Mouse (Mus musculus): ENCODE measurements around the gene Ankrd55.
A peak's percentile ranks its signal among the peaks of the same experiment; 100 is the strongest.
"Not testable (repeated sequence)": the region's sequence is repeated elsewhere in the genome, so short reads cannot be mapped to it uniquely, and the experiment has no call there.

Gene Ankrd55

GRCm38 (mm10) chr13:112293092-112293491 is 4.8 kb downstream of the Ankrd55 start:
- no peak for DNase-seq (ENCODE audit: low spot score)

- DNase-seq (ENCODE audit: low spot score), result no peak
Measured at GRCm38 (mm10) chr13:112294446-112294845, 6.2 kb downstream of the Ankrd55 start.

- no peak for DNase-seq (ENCODE audit: low spot score)
Measured at GRCm38 (mm10) chr13:112297781-112298180, 9.5 kb downstream of the Ankrd55 start.

GRCm38 (mm10) chr13:112303429-112303828 is 15.2 kb downstream of the Ankrd55 start:
- DNase-seq (ENCODE audit: low spot score), result no peak

- peak; percentile 57 for DNase-seq (ENCODE audit: low spot score)
Measured at GRCm38 (mm10) chr13:112308672-112309071, 20.4 kb downstream of the Ankrd55 start.

GRCm38 (mm10) chr13:112311611-112312010 is 23.4 kb downstream of the Ankrd55 start:
- not testable (repeated sequence) for DNase-seq (ENCODE audit: low spot score)

- no peak for DNase-seq (ENCODE audit: low spot score)
Measured at GRCm38 (mm10) chr13:112315442-112315841, 27.2 kb downstream of the Ankrd55 start.

- no peak for DNase-seq (ENCODE audit: low spot score)
Measured at GRCm38 (mm10) chr13:112316622-112317482, 28.6 kb downstream of the Ankrd55 start.

GRCm38 (mm10) chr13:112318124-112318523 is 29.9 kb downstream of the Ankrd55 start:
- DNase-seq (ENCODE audit: low spot score), result no peak

GRCm38 (mm10) chr13:112323591-112324266 is 35.5 kb downstream of the Ankrd55 start:
- DNase-seq (ENCODE audit: low spot score), result no peak

- DNase-seq (ENCODE audit: low spot score), result no peak
Measured at GRCm38 (mm10) chr13:112325126-112325525, 36.9 kb downstream of the Ankrd55 start.

GRCm38 (mm10) chr13:112326403-112326802 is 38.2 kb downstream of the Ankrd55 start:
- DNase-seq (ENCODE audit: low spot score), result no peak

- DNase-seq (ENCODE audit: low spot score), result no peak
Measured at GRCm38 (mm10) chr13:112326977-112327376, 38.7 kb downstream of the Ankrd55 start.

- peak; percentile 39 for DNase-seq (ENCODE audit: low spot score)
Measured at GRCm38 (mm10) chr13:112327511-112327910, 39.3 kb downstream of the Ankrd55 start.

- no peak for DNase-seq (ENCODE audit: low spot score)
Measured at GRCm38 (mm10) chr13:112330257-112330656, 42.0 kb downstream of the Ankrd55 start.

GRCm38 (mm10) chr13:112330919-112331681 is 42.8 kb downstream of the Ankrd55 start:
- no peak for DNase-seq (ENCODE audit: low spot score)

GRCm38 (mm10) chr13:112331682-112332061 is 43.4 kb downstream of the Ankrd55 start:
- DNase-seq (ENCODE audit: low spot score), result no peak

GRCm38 (mm10) chr13:112335531-112335930 is 47.3 kb downstream of the Ankrd55 start:
- DNase-seq (ENCODE audit: low spot score), result no peak

- no peak for DNase-seq (ENCODE audit: low spot score)
Measured at GRCm38 (mm10) chr13:112337146-112337545, 48.9 kb downstream of the Ankrd55 start.

- no peak for DNase-seq (ENCODE audit: low spot score)
Measured at GRCm38 (mm10) chr13:112340205-112340604, 52.0 kb downstream of the Ankrd55 start.

- DNase-seq (ENCODE audit: low spot score), result no peak
Measured at GRCm38 (mm10) chr13:112340761-112341160, 52.5 kb downstream of the Ankrd55 start.

GRCm38 (mm10) chr13:112342971-112343627 is 54.8 kb downstream of the Ankrd55 start:
- DNase-seq (ENCODE audit: low spot score), result no peak
